Mouse (Mus musculus) liver, adult 2 months (tissue): ENCODE measurements at regions not wholly inside any gene's neighbourhood (a gene's known extent, or its start where the extent isn't known, plus 50 kb on each side); places are given as distances from the start of the nearest gene placed in this dataset.

Experiments
- CTCF ChIP-seq: fragments of 200-500 bp; IDR thresholded peaks from 2 replicates; pipeline ENCODE4 v1.5.1; 2011; ENCODE audit warnings: low read depth, low read length, control low read depth
- POLR2A ChIP-seq: fragments of 200-500 bp; IDR thresholded peaks from 2 replicates; pipeline ENCODE4 v1.6.1; 2011; ENCODE audit warnings: low read length, control low read depth; ENCODE audit not compliant: insufficient read depth; ENCODE audit errors: extremely low read depth

- no peak for TF ChIP-seq CTCF
- TF ChIP-seq POLR2A, result no peak
Measured at GRCm38 (mm10) chr11:20468319-20469018, 74.6 kb upstream of the Sertad2 start.
